Mouse (Mus musculus): ENCODE measurements around the gene Elmo3.

Elmo3 gene

DNA sequence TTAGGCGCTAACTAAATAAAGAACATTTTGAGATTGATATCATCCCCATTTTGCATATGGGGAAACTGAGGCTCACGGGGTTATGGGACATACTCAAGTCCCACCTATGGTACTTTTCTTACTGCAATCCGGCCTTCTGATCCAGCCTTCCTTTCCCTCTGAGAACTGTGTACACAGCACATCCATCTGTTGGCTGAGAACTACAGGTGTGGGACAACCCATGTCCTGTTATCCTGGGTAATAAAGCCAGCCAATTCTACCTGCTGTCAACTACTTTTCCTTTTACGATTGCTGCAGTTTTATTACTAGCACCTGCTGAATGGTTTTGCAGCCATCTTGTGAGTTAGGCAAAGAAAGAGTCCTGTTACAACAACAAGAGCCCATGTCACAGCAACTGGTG, 49.1 kb downstream of the Elmo3 start:
- no peak for DNase-seq (ENCODE audit: low spot score)

DNA sequence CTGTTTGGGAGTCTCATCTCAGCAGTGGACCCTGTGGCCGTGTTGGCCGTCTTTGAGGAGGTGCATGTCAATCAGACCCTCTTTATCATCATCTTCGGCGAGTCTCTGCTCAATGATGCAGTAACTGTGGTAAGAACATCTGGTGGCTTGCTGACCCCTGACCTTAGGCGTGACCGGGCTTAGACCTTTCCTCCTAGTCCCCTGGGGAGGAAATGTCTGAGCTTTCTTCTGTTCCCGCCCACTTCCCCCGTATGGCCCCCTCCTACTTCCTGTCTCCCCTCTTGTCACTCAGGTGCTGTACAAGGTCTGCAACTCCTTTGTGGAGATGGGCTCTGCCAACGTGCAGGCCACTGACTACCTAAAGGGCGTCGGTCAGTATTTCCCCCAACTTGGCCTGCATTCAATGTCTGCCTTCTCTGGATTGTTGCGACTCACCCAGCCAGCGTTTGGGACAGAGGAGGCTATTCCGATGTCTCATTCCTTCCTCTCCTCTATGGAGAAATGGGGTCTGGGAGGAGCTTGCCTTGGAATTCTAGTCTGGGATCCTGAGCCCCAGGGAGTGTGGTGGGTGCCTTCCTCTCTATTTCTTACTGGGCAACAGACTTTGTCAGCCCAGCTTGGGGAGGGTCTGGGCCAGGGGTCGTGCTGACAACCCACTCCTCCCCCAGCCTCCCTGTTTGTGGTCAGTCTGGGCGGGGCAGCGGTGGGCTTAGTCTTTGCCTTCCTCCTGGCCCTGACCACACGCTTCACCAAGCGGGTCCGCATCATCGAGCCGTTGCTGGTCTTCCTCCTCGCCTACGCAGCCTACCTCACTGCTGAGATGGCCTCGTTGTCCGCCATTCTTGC, 50.0 kb downstream of the Elmo3 start:
- DNase-seq (ENCODE audit: low spot score): no peak

- DNase-seq (ENCODE audit: low spot score): no peak
Measured at GRCm38 (mm10) chr8:105356681-105357080, 51.3 kb downstream of the Elmo3 start.

DNA sequence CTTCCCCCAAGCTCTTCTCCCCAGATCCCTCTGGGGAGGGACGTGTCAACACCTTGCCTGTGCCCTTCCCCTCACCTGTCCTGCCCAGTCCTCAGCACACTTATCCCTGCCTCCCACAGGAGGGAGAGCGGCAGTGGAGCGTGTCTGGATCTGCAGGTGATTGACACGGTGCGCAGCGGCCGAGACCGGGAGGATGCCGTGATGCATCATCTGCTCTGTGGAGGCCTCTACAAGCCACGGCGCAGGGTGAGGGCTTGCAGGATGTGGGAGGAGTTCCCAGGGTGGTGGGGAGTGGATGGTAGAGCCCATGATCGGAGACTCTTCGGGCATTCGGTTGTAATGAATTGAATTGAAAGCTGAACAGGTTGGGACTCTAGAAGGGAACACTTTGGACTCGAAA, 53.8 kb downstream of the Elmo3 start:
- DNase-seq (ENCODE audit: low spot score): no peak

- peak; percentile 79 for DNase-seq (ENCODE audit: low spot score)
Measured at GRCm38 (mm10) chr8:105359646-105360045, 54.2 kb downstream of the Elmo3 start.
